Mouse (Mus musculus): ENCODE results near the gene Nepn. TPM values are rescaled to one million over a fixed set of nuclear protein-coding genes. Genes with fewer than 3 reads are reported as not detected.

The Nepn gene
- polyA plus RNA-seq (2015; fragmentation: Nextera tagmentation; extraction: Ambion mirVana) = not detected in 2 replicates

GRCm38 (mm10) chr10:52388922-52389430, at the start of gene Nepn:
Nepn (plus strand) TSS chr10:52388972.

GRCm38 (mm10) chr10:52358467-52358866, 30.3 kb upstream of the Nepn start, which contains the start of gene Gm26741:
Gm26741 (plus strand) TSS chr10:52358767.

GRCm38 (mm10) chr10:52381845-52382591, 6.8 kb upstream of the Nepn start, which contains the start of gene Gopc:
Gopc (minus strand) TSS chr10:52382124.

GRCm38 (mm10) chr10:52417299-52417997, 28.7 kb downstream of the Nepn start, which contains the start of gene Nus1:
Nus1 (plus strand) TSS chr10:52417547.

Other genes starting within 250 kb of the Nepn start
- gene Ros1, start 193.7 kb upstream of the Nepn start, polyA plus RNA-seq (2015; fragmentation: Nextera tagmentation; extraction: Ambion mirVana) = not detected in 2 replicates
- 2.8 and 3.1 TPM in 2 replicates for gene Dcbld1, start 155.4 kb upstream of the Nepn start, polyA plus RNA-seq (2015; fragmentation: Nextera tagmentation; extraction: Ambion mirVana)
- not detected in 2 replicates for gene Gm26741, start 30.2 kb upstream of the Nepn start, polyA plus RNA-seq (2015; fragmentation: Nextera tagmentation; extraction: Ambion mirVana)
- 5.0 and 7.5 TPM in 2 replicates for gene Gopc, start 6.8 kb upstream of the Nepn start, polyA plus RNA-seq (2015; fragmentation: Nextera tagmentation; extraction: Ambion mirVana)
- gene Nus1, start 28.6 kb downstream of the Nepn start, polyA plus RNA-seq (2015; fragmentation: Nextera tagmentation; extraction: Ambion mirVana) = 8.5 TPM in 2 replicates